Mouse (Mus musculus): ENCODE measurements around the gene C530025M09Rik.

C530025M09Rik gene

GRCm38 (mm10) chr2:149830536-149831458, at the start of gene C530025M09Rik:
C530025M09Rik (minus strand) TSS chr2:149831213.
- no peak for DNase-seq

GRCm38 (mm10) chr2:149877954-149878353, 46.9 kb upstream of the C530025M09Rik start:
- DNase-seq, result no peak

- no peak for DNase-seq
Measured at GRCm38 (mm10) chr2:149873346-149873745, 42.3 kb upstream of the C530025M09Rik start.

GRCm38 (mm10) chr2:149872496-149872895, 41.5 kb upstream of the C530025M09Rik start:
- DNase-seq, result no peak

- no peak for DNase-seq
Measured at GRCm38 (mm10) chr2:149870496-149870895, 39.5 kb upstream of the C530025M09Rik start.

- DNase-seq, result no peak
Measured at GRCm38 (mm10) chr2:149865914-149866435, 35.0 kb upstream of the C530025M09Rik start.

GRCm38 (mm10) chr2:149861002-149861401, 30.0 kb upstream of the C530025M09Rik start:
- no peak for DNase-seq

- DNase-seq, result no peak
Measured at GRCm38 (mm10) chr2:149848778-149849177, 17.8 kb upstream of the C530025M09Rik start.

- no peak for DNase-seq
Measured at GRCm38 (mm10) chr2:149844575-149844974, 13.6 kb upstream of the C530025M09Rik start.

- no peak for DNase-seq
Measured at GRCm38 (mm10) chr2:149839666-149840065, 8.7 kb upstream of the C530025M09Rik start.

- no peak for DNase-seq
Measured at GRCm38 (mm10) chr2:149836471-149837135, 5.6 kb upstream of the C530025M09Rik start.

GRCm38 (mm10) chr2:149835091-149835490, 4.1 kb upstream of the C530025M09Rik start:
- DNase-seq, result no peak

- no peak for DNase-seq
Measured at GRCm38 (mm10) chr2:149832301-149832700, 1.3 kb upstream of the C530025M09Rik start.

GRCm38 (mm10) chr2:149831459-149832245, 639 bp upstream of the C530025M09Rik start:
- no peak for DNase-seq

- no peak for DNase-seq
Measured at GRCm38 (mm10) chr2:149829955-149830535, 968 bp downstream of the C530025M09Rik start.

- DNase-seq, result no peak
Measured at GRCm38 (mm10) chr2:149828911-149829310, 2.1 kb downstream of the C530025M09Rik start, which contains the start of gene Syndig1. Syndig1 (plus strand) TSS chr2:149829211.

- no peak for DNase-seq
Measured at GRCm38 (mm10) chr2:149820201-149820600, 10.8 kb downstream of the C530025M09Rik start.

GRCm38 (mm10) chr2:149819751-149820150, 11.3 kb downstream of the C530025M09Rik start:
- DNase-seq, result no peak

GRCm38 (mm10) chr2:149818395-149818794, 12.6 kb downstream of the C530025M09Rik start:
- DNase-seq, result no peak

- DNase-seq, result no peak
Measured at GRCm38 (mm10) chr2:149812899-149813298, 18.1 kb downstream of the C530025M09Rik start.

GRCm38 (mm10) chr2:149805256-149805655, 25.8 kb downstream of the C530025M09Rik start:
- no peak for DNase-seq

GRCm38 (mm10) chr2:149804599-149805140, 26.3 kb downstream of the C530025M09Rik start:
- DNase-seq, result no peak

All from kidney, adult 8-10 months (tissue).